Mouse (Mus musculus) CH12.LX (cell line): ENCODE data around the gene Matn4. TPM values are rescaled to one million over a fixed set of nuclear protein-coding genes. Genes with fewer than 3 reads are reported as not detected.

Experiments
- DNase-seq: peaks from one replicate; pipeline ENCODE4 v3.0.0-alpha.2; 2013; ENCODE audit errors: extremely low read depth
- H3K27ac ChIP-seq: 2 replicates; pipeline ENCODE4 v1.5.1; 2012; ENCODE audit warnings: low read depth, mild to moderate bottlenecking, control low read depth, moderate library complexity; ENCODE audit not compliant: insufficient read depth
- H3K27me3 ChIP-seq: replicated peaks from 2 replicates; pipeline ENCODE3; 2012; ENCODE audit warnings: inconsistent platforms
- H3K36me3 ChIP-seq, 2 experiments: replicated peaks in 1 of 2; 2 replicates each; pipeline versions ENCODE3 to v1.6.1; 2012; ENCODE audit warnings: inconsistent platforms in 1 of 2, low read length in 1 of 2, mild to moderate bottlenecking in 1 of 2, mixed read lengths in 1 of 2, moderate library complexity in 1 of 2; ENCODE audit not compliant: control insufficient read depth in 1 of 2, insufficient read depth in 1 of 2
- H3K4me1 ChIP-seq, 2 experiments: 2 replicates each; pipeline ENCODE4 v1.6.1; 2012; ENCODE audit warnings: inconsistent platforms in 1 of 2, moderate library complexity in 1 of 2; ENCODE audit not compliant: insufficient read depth in 2 of 2, control insufficient read depth in 1 of 2
- H3K4me2 ChIP-seq: 2 replicates; pipeline ENCODE4 v1.6.1; 2012; ENCODE audit warnings: low read depth, mild to moderate bottlenecking, control low read depth; ENCODE audit not compliant: poor library complexity, insufficient read depth, severe bottlenecking
- H3K4me3 ChIP-seq, 3 experiments: fragments of 150-350 bp in 1 of 3; sonication (generic) in 1 of 3; replicated peaks in 1 of 3; 2 replicates each; pipeline versions ENCODE3 to v1.5.1; 2011 to 2012; ENCODE audit warnings: low read depth in 2 of 3, low read length in 2 of 3, mild to moderate bottlenecking in 2 of 3, moderate library complexity in 2 of 3, control low read depth in 1 of 3, improper control_type of control experiment in 1 of 3, inconsistent platforms in 1 of 3, mixed read lengths in 1 of 3; ENCODE audit not compliant: poor library complexity in 1 of 3
- H3K79me2 ChIP-seq: replicated peaks from 2 replicates; pipeline ENCODE4 v1.6.1; 2012; ENCODE audit warnings: mild to moderate bottlenecking, moderate library complexity; ENCODE audit not compliant: control insufficient read depth, poor library complexity, insufficient read depth, severe bottlenecking; ENCODE audit errors: extremely low read depth
- H3K9ac ChIP-seq: 2 replicates; pipeline ENCODE4 v1.6.1; 2012; ENCODE audit warnings: low read depth, mild to moderate bottlenecking, control low read depth, moderate library complexity; ENCODE audit not compliant: insufficient read depth
- H3K9me3 ChIP-seq: replicated peaks from 2 replicates; pipeline ENCODE3; 2012; ENCODE audit warnings: low read length, inconsistent platforms, mixed read lengths
- CHD1 ChIP-seq: IDR thresholded peaks from 2 replicates; pipeline ENCODE4 v1.6.1; 2012; ENCODE audit warnings: low read depth, low read length, improper control_type of control experiment, inconsistent platforms
- CHD2 ChIP-seq: IDR thresholded peaks from 2 replicates; pipeline ENCODE4 v1.6.1; 2011; ENCODE audit warnings: low read length, improper control_type of control experiment
- CTCF ChIP-seq, 2 experiments: IDR thresholded peaks in 1 of 2; conservative IDR thresholded peaks in 1 of 2; 2 replicates each; pipeline ENCODE4 v1.5.1; 2011 to 2012; ENCODE audit warnings: low read depth in 2 of 2, low read length in 2 of 2, improper control_type of control experiment in 1 of 2, inconsistent platforms in 1 of 2, mild to moderate bottlenecking in 1 of 2, moderate library complexity in 1 of 2
- E2F4 ChIP-seq: IDR thresholded peaks from 2 replicates; pipeline ENCODE4 v1.6.1; 2011; ENCODE audit warnings: low read depth, low read length, improper control_type of control experiment; ENCODE audit not compliant: insufficient replicate concordance
- GABPA ChIP-seq: IDR thresholded peaks from 2 replicates; pipeline ENCODE4 v1.6.1; 2012; ENCODE audit warnings: low read depth, low read length, improper control_type of control experiment, inconsistent platforms; ENCODE audit not compliant: insufficient replicate concordance
- IRF4 ChIP-seq: IDR thresholded peaks from 2 replicates; pipeline ENCODE4 v1.6.1; 2014; ENCODE audit warnings: low read depth, mild to moderate bottlenecking, inconsistent platforms, low read length, improper control_type of control experiment
- JUN ChIP-seq: IDR thresholded peaks from 2 replicates; pipeline ENCODE4 v1.6.1; 2011; ENCODE audit warnings: low read depth, mild to moderate bottlenecking, low read length, improper control_type of control experiment, moderate library complexity; ENCODE audit not compliant: insufficient read depth
- JUND ChIP-seq: conservative IDR thresholded peaks from 2 replicates; pipeline ENCODE4 v1.6.1; 2011; ENCODE audit warnings: low read depth, low read length, improper control_type of control experiment
- KAT2A ChIP-seq: IDR thresholded peaks from 2 replicates; pipeline ENCODE4 v1.6.1; 2012; ENCODE audit warnings: low read length, improper control_type of control experiment, inconsistent platforms; ENCODE audit not compliant: insufficient replicate concordance
- MAX ChIP-seq: IDR thresholded peaks from 2 replicates; pipeline ENCODE4 v1.6.1; 2011; ENCODE audit warnings: low read length, improper control_type of control experiment
- MAZ ChIP-seq: IDR thresholded peaks from 2 replicates; pipeline ENCODE4 v1.6.1; 2012; ENCODE audit warnings: low read depth, mild to moderate bottlenecking, inconsistent platforms, low read length, improper control_type of control experiment, moderate library complexity
- MEF2A ChIP-seq: IDR thresholded peaks from 2 replicates; pipeline ENCODE4 v1.6.1; 2014; ENCODE audit warnings: low read depth, mild to moderate bottlenecking, inconsistent platforms, low read length, improper control_type of control experiment, borderline replicate concordance
- MYC ChIP-seq: IDR thresholded peaks from 2 replicates; pipeline ENCODE4 v1.6.1; 2011; ENCODE audit warnings: low read depth, mild to moderate bottlenecking, improper control_type of control experiment, low read length
- NELFE ChIP-seq: IDR thresholded peaks from 2 replicates; pipeline ENCODE4 v1.6.1; 2011; ENCODE audit warnings: low read depth, low read length, improper control_type of control experiment
- NRF1 ChIP-seq: IDR thresholded peaks from 2 replicates; pipeline ENCODE4 v1.6.1; 2014; ENCODE audit warnings: low read depth, mild to moderate bottlenecking, inconsistent platforms, low read length, improper control_type of control experiment, moderate library complexity
- POLR2AphosphoS2 ChIP-seq: IDR thresholded peaks from 2 replicates; pipeline ENCODE4 v1.6.1; 2011; ENCODE audit warnings: low read depth, low read length, improper control_type of control experiment
- SIN3A ChIP-seq: IDR thresholded peaks from 2 replicates; pipeline ENCODE4 v1.6.1; 2012; ENCODE audit warnings: low read length, improper control_type of control experiment, inconsistent platforms
- SMC3 ChIP-seq: IDR thresholded peaks from 2 replicates; pipeline ENCODE4 v1.6.1; 2011; ENCODE audit warnings: low read depth, low read length, improper control_type of control experiment
- TBP ChIP-seq: conservative IDR thresholded peaks from 2 replicates; pipeline ENCODE4 v1.6.1; 2011; ENCODE audit warnings: low read depth, low read length, improper control_type of control experiment
- UBTF ChIP-seq: IDR thresholded peaks from 2 replicates; pipeline ENCODE4 v1.6.1; 2012; ENCODE audit warnings: low read depth, mild to moderate bottlenecking, inconsistent platforms, low read length, improper control_type of control experiment, moderate library complexity
- USF2 ChIP-seq: conservative IDR thresholded peaks from 2 replicates; pipeline ENCODE4 v1.6.1; 2011; ENCODE audit warnings: low read depth, low read length, improper control_type of control experiment
- ZC3H11A ChIP-seq: IDR thresholded peaks from 2 replicates; pipeline ENCODE4 v1.6.1; 2012; ENCODE audit warnings: low read depth, mild to moderate bottlenecking, inconsistent platforms, low read length, improper control_type of control experiment
- ZNF384 ChIP-seq: IDR thresholded peaks from 2 replicates; pipeline ENCODE4 v1.6.1; 2012; ENCODE audit warnings: low read depth, low read length, improper control_type of control experiment, inconsistent platforms
- dilution Hi-C: fragments of 300-500 bp; cut with MboI; formaldehyde crosslinking; loops from 2 replicates; pipeline ENCODE4 v1.14.3; 2020; ENCODE audit warnings: low sequenced_read_pairs; ENCODE audit not compliant: extremely low pct_unique_long_range_greater_than_20kb, extremely low pct_ligation_motif_present
- in situ Hi-C: fragments of 300-500 bp; cut with MboI; formaldehyde crosslinking; loops from 3 replicates; pipeline ENCODE4 v1.14.3; 2019; ENCODE audit warnings: low sequenced_read_pairs, low pct_ligation_motif_present, low pct_unique_long_range_greater_than_20kb, mixed read lengths
- polyA plus RNA-seq: library from polyadenylated mRNA; unstranded; fragments of >175 nt; gene quantifications from 2 replicates; pipeline ENCODE4 v1.2.1, GENCODE M21; 2012; ENCODE audit warnings: low read depth; ENCODE audit not compliant: insufficient read length
- total RNA-seq, 2 experiments: library from RNA; depleted of rRNA; stranded (reverse); fragments of 300-350 nt in 1 of 2; fragments of >200 nt in 1 of 2; gene quantifications; 2 replicates each; pipeline ENCODE4 v1.2.3; 2012 to 2014

Gene Matn4
- total RNA-seq (2012; rRNA removed) (not detected in 2 replicates), total RNA-seq (2014; rRNA removed) (not detected in 2 replicates), polyA plus RNA-seq (not detected in 2 replicates)

DNA sequence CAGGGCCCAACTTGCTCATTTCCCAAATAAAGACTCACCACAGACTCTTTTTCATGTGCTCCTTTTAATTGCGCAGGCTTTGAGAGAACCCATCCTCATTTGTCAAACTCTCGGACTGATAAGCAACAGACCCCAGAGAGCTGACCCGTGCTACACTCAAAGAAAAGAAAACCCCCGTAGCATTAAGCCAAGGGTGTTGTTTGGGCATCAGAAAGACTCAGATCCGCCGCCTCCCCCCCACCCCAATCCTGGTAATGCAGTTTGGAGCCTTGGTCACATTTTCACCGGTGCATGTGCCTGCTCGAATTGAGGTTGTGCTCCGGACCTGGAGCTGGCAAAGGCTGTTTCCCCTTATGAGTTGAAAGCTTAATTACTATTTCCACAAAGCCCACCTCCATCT, at the start of gene Matn4:
Matn4 (minus strand) TSS at position 101 of the 400 bp plus-strand sequence.
- in situ Hi-C loops (loop anchor here (5.0 to 25.0 kb wide), 2 partner anchors 112 to 332 kb away; partner anchors contain the start of genes Dnttip1 and Wfdc3), dilution Hi-C loops (no loop called here)
- no peak within 1 kb of the TSS for H3K4me2 ChIP-seq
- no peak within 1 kb of the TSS for H3K9ac ChIP-seq
- no peaks in the 10 kb centered on the region for H3K36me3 ChIP-seq
- no peak within 1 kb of the TSS for H3K27ac ChIP-seq
- TF ChIP-seq NRF1: no peak
- no peak for TF ChIP-seq MAZ
- no peak for TF ChIP-seq E2F4
- no peak for TF ChIP-seq SMC3
- TF ChIP-seq TBP: no peak
- no peak for TF ChIP-seq IRF4
- TF ChIP-seq MEF2A: no peak
- peaks cover 5 to 12% of the 10 kb centered on the region in 2 experiments; a peak in 3 of 4 replicates for H3K4me1 ChIP-seq
- H3K4me3 ChIP-seq: no peak within 1 kb of the TSS
- no peaks in the 10 kb centered on the region for H3K79me2 ChIP-seq
- DNase-seq: no peak
- peaks cover 79% of the 10 kb centered on the region for H3K27me3 ChIP-seq
- peaks cover 11% of the 10 kb centered on the region for H3K9me3 ChIP-seq

GRCm38 (mm10) chr2:164453887-164454500, 49.0 kb upstream of the Matn4 start:
- no peaks in the 10 kb centered on the region for H3K79me2 ChIP-seq
- H3K9me3 ChIP-seq: peaks cover 14% of the 10 kb centered on the region
- no peak overlapping the region for H3K9ac ChIP-seq
- H3K4me1 ChIP-seq: peaks cover 7 to 21% of the 10 kb centered on the region in 2 experiments
- peaks cover 3 to 5% of the 10 kb centered on the region in 2 experiments for H3K36me3 ChIP-seq
- H3K27ac ChIP-seq: no peak overlapping the region
- no peak overlapping the region for H3K4me3 ChIP-seq
- H3K27me3 ChIP-seq: peaks cover 35% of the 10 kb centered on the region
- no peak overlapping the region for H3K4me2 ChIP-seq
- no peak for TF ChIP-seq USF2
- no peak for TF ChIP-seq ZC3H11A
- dilution Hi-C loops (no loop called here), in situ Hi-C loops (no loop called here)
- DNase-seq: no peak

- H3K9ac ChIP-seq: no peak overlapping the region
- no peak overlapping the region for H3K4me2 ChIP-seq
- in situ Hi-C loops: no loop called here
- H3K9me3 ChIP-seq: peaks cover 12% of the 10 kb centered on the region
- H3K27ac ChIP-seq: no peak overlapping the region
- no peak for DNase-seq
- no peaks in the 10 kb centered on the region for H3K36me3 ChIP-seq
- no peak overlapping the region for H3K4me3 ChIP-seq
- H3K79me2 ChIP-seq: no peaks in the 10 kb centered on the region
- peaks cover 41% of the 10 kb centered on the region for H3K27me3 ChIP-seq
- dilution Hi-C loops: no loop called here
- peaks cover 7 to 16% of the 10 kb centered on the region in 2 experiments for H3K4me1 ChIP-seq
- TF ChIP-seq KAT2A: no peak
- TF ChIP-seq JUN: no peak
- TF ChIP-seq UBTF: no peak
- no peak for TF ChIP-seq CHD1
- no peak for TF ChIP-seq TBP
- no peak for TF ChIP-seq CHD2
- TF ChIP-seq ZNF384: no peak
- TF ChIP-seq GABPA: no peak
- TF ChIP-seq MAZ: no peak
- no peak for TF ChIP-seq MAX
- no peak for TF ChIP-seq MYC
- TF ChIP-seq USF2: no peak
- TF ChIP-seq NELFE: no peak
- no peak for TF ChIP-seq SMC3
- no peak for TF ChIP-seq JUND
- no peak for TF ChIP-seq SIN3A
- TF ChIP-seq POLR2AphosphoS2: no peak
- no peak for TF ChIP-seq CTCF (conservative IDR thresholded peaks at IDR 0.05 in 1 of 2, IDR thresholded peaks at IDR 0.05 in 1 of 2; ENCODE audit: low read depth in 2 of 2, low read length in 2 of 2)
- no peak for TF ChIP-seq NRF1
Observed at GRCm38 (mm10) chr2:164453047-164453757, 48.2 kb upstream of the Matn4 start.
